ENCODE assay signal across 16 mouse cellular contexts in genomic region chr16:82674926-82675325, GRCm38 (mm10).
"Had no signal": no experiment of that assay in that cellular context is flagged by ENCODE, and none has a peak within 500 bp of the region (broad histone marks: within the 10 kb centered on the region; RNA-seq: fewer than 3 reads in every experiment).

No protein-coding gene starts in this region.

- H3K27ac ChIP-seq: liver, embryonic 12.5 days; liver, embryonic 14.5 days; neural tube, embryonic 13.5 days; neural tube, embryonic 15.5 days; stomach, embryonic 15.5 days; stomach, postnatal 0 days had no signal

- H3K36me3 ChIP-seq: liver, embryonic 12.5 days; neural tube, embryonic 13.5 days; stomach, embryonic 15.5 days had no signal

- H3K4me2 ChIP-seq: liver, embryonic 12.5 days; lung, embryonic 14.5 days; neural tube, embryonic 13.5 days; neural tube, embryonic 15.5 days; stomach, embryonic 15.5 days had no signal

- DNase-seq: lung, adult 18-20 months; lung, embryonic 14.5 days; lung, postnatal 10 days; lung, postnatal 4 days; retina, postnatal 1 day; right cerebral cortex, adult 18-20 months; thymus, adult 2 months; thymus, postnatal 25 days; thymus, postnatal 4 days had no signal

- H3K27me3 ChIP-seq: liver, embryonic 12.5 days; neural tube, embryonic 13.5 days; neural tube, embryonic 15.5 days; stomach, embryonic 15.5 days had no signal

- ATAC-seq: liver, embryonic 12.5 days had no signal

- H3K4me3 ChIP-seq: liver, embryonic 12.5 days; myocyte; neural tube, embryonic 13.5 days; neural tube, embryonic 15.5 days; stomach, embryonic 15.5 days had no signal

- H3K9ac ChIP-seq: liver, embryonic 12.5 days; liver, embryonic 14.5 days; lung, embryonic 14.5 days; neural tube, embryonic 13.5 days; neural tube, embryonic 15.5 days; stomach, embryonic 15.5 days had no signal

- H3K4me1 ChIP-seq: liver, embryonic 12.5 days; neural tube, embryonic 13.5 days; neural tube, embryonic 15.5 days; stomach, embryonic 15.5 days had no signal

- H3K9me3 ChIP-seq: liver, embryonic 12.5 days had no signal
